Mouse (Mus musculus) bone marrow macrophage, adult 2 months (primary cell): ENCODE measurements around the gene Lhx6. TPM values are rescaled to one million over a fixed set of nuclear protein-coding genes. Genes with fewer than 3 reads are reported as not detected.

Source experiments
- H3K27ac ChIP-seq: 2 replicates; pipeline ENCODE4 v1.5.1; 2012; ENCODE audit warnings: low read depth, low read length; ENCODE audit not compliant: insufficient read depth
- H3K4me1 ChIP-seq: 2 replicates; pipeline ENCODE4 v1.6.1; 2012; ENCODE audit warnings: low read length; ENCODE audit not compliant: control insufficient read depth, insufficient read depth
- H3K4me3 ChIP-seq: 2 replicates; pipeline ENCODE4 v1.5.1; 2012; ENCODE audit warnings: mild to moderate bottlenecking, low read length, moderate library complexity; ENCODE audit not compliant: insufficient read depth
- CTCF ChIP-seq: IDR thresholded peaks from 2 replicates; pipeline ENCODE4 v1.5.1; 2012; ENCODE audit warnings: low read depth, mild to moderate bottlenecking, low read length, moderate library complexity
- POLR2A ChIP-seq: IDR thresholded peaks from 2 replicates; pipeline ENCODE4 v1.6.1; 2012; ENCODE audit warnings: mild to moderate bottlenecking, low read depth, low read length, borderline replicate concordance
- polyA plus RNA-seq: library from polyadenylated mRNA; stranded (reverse); fragments of >200 nt; gene quantifications from 2 replicates; pipeline ENCODE4 v1.2.4, GENCODE M21; 2012; ENCODE audit not compliant: missing spikeins, insufficient read depth, insufficient read length

Gene Lhx6
- polyA plus RNA-seq, 1 experiment: not detected

GRCm38 (mm10) chr2:36048164-36048563 is 57.0 kb downstream of the Lhx6 start:
- Histone ChIP-seq H3K4me3 (peak overlapping the region; percentile 97), H3K27ac (no peak overlapping the region), H3K4me1 (peaks cover 15% of the 10 kb centered on the region)
- TF ChIP-seq CTCF (no peak), POLR2A (no peak)

GRCm38 (mm10) chr2:36040872-36041271 is 64.3 kb downstream of the Lhx6 start:
- Histone ChIP-seq H3K4me3 (no peak overlapping the region), H3K4me1 (peaks cover 20% of the 10 kb centered on the region), H3K27ac (no peak overlapping the region)
- TF ChIP-seq CTCF (no peak), POLR2A (no peak)

- TF ChIP-seq CTCF (no peak), POLR2A (no peak)
- Histone ChIP-seq H3K27ac (no peak overlapping the region), H3K4me3 (no peak overlapping the region), H3K4me1 (peaks cover 34% of the 10 kb centered on the region)
Observed at GRCm38 (mm10) chr2:36039297-36039985, 65.8 kb downstream of the Lhx6 start.

GRCm38 (mm10) chr2:36035413-36036081 is 69.7 kb downstream of the Lhx6 start:
- H3K27ac ChIP-seq: peak overlapping the region; percentile 57
- TF ChIP-seq CTCF (no peak), POLR2A (no peak)
- H3K4me1 ChIP-seq: peaks cover 22% of the 10 kb centered on the region
- H3K4me3 ChIP-seq: no peak overlapping the region

- no peak overlapping the region for H3K4me3 ChIP-seq
- H3K27ac ChIP-seq: peak overlapping the region; percentile 41
- H3K4me1 ChIP-seq: peaks cover 22% of the 10 kb centered on the region
- TF ChIP-seq POLR2A: no peak
- no peak for TF ChIP-seq CTCF
Observed at GRCm38 (mm10) chr2:36034898-36035297, 70.3 kb downstream of the Lhx6 start.

GRCm38 (mm10) chr2:36033966-36034365 is 71.2 kb downstream of the Lhx6 start:
- H3K27ac ChIP-seq: no peak overlapping the region
- H3K4me3 ChIP-seq: no peak overlapping the region
- peaks cover 22% of the 10 kb centered on the region for H3K4me1 ChIP-seq
- TF ChIP-seq CTCF (no peak), POLR2A (no peak)

GRCm38 (mm10) chr2:36032884-36033283 is 72.3 kb downstream of the Lhx6 start:
- TF ChIP-seq POLR2A (no peak), CTCF (no peak)
- peaks cover 22% of the 10 kb centered on the region for H3K4me1 ChIP-seq
- no peak overlapping the region for H3K27ac ChIP-seq
- no peak overlapping the region for H3K4me3 ChIP-seq

Other genes starting within 250 kb of the Lhx6 start
- gene Ttll11, start 125.5 kb downstream of the Lhx6 start, polyA plus RNA-seq: not detected in 2 replicates
- 86.4 and 92.4 TPM in 2 replicates for gene Ndufa8, start 56.0 kb downstream of the Lhx6 start, polyA plus RNA-seq
- not detected in 2 replicates for gene Morn5, start 56.0 kb downstream of the Lhx6 start, polyA plus RNA-seq
- 8.1 and 10.6 TPM in 2 replicates for gene Mrrf, start 31.0 kb upstream of the Lhx6 start, polyA plus RNA-seq
- 18.6 and 20.7 TPM in 2 replicates for gene Rbm18, start 31.4 kb upstream of the Lhx6 start, polyA plus RNA-seq
- gene Ptgs1, start 125.0 kb upstream of the Lhx6 start, polyA plus RNA-seq: 17.1 and 21.6 TPM in 2 replicates